Mouse (Mus musculus) G1E (cell line): ENCODE measurements around the gene Smoc2.

ENCODE experiments used
- CTCF ChIP-seq: IDR thresholded peaks from 2 replicates; pipeline ENCODE4 v1.5.1; 2012; ENCODE audit warnings: low read depth, low read length, inconsistent platforms, mixed read lengths
- GATA1 ChIP-seq: IDR thresholded peaks from 2 replicates; pipeline ENCODE4 v1.6.1; 2012; ENCODE audit warnings: borderline replicate concordance, low read length, inconsistent platforms, mixed read lengths
- POLR2AphosphoS5 ChIP-seq: IDR thresholded peaks from 2 replicates; pipeline ENCODE4 v1.6.1; 2012; ENCODE audit warnings: low read depth, low read length, inconsistent platforms; ENCODE audit not compliant: insufficient replicate concordance
- TAL1 ChIP-seq: conservative IDR thresholded peaks from 2 replicates; pipeline ENCODE4 v1.6.1; 2012; ENCODE audit warnings: low read depth, low read length, inconsistent platforms, mixed read lengths

DNA sequence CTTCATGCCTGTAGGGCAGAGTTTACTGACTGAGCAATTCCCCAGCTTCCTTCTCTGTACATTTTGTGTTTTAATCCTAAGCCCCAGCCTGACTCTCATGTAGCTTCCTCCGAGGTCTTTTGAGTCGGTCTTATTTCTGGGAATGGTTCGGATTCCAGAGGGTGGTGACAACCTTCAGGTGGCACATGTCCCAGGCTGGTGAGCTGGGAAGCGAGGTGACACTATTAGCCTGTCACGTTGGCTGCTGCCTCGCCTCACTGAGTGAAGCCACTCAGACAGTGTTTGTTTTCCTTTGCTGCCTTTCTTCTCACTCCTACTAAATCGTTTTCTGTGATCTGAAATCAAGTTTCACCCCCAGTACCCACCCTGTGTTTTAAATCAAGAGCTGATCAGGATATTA is 102.2 kb downstream of the Smoc2 start:
- TF ChIP-seq CTCF (no peak), POLR2AphosphoS5 (no peak), GATA1 (no peak), TAL1 (no peak)
